In genomic region chr6:88826545-88826944, GRCm38 (mm10) we compare ENCODE assay signal across 8 mouse cellular contexts. TPM values are rescaled to one million over a fixed set of nuclear protein-coding genes. Genes with fewer than 3 reads are reported as not detected.
DNase-seq lines count a peak whose midpoint lies in the region; ATAC-seq lines count a peak whose summit lies in the region.

No protein-coding gene starts in this region.

- intact Hi-C loops in heart, postnatal 14 days (cut with DNase I): loop anchor here (2.0 kb wide), 1 partner anchor 102 kb away; the partner anchor contains the start of gene Mgll

- no peaks in the 10 kb centered on the region for H3K9me3 ChIP-seq in forebrain, embryonic 11.5 days (ENCODE audit: control insufficient read depth, low read length)
- no peaks in the 10 kb centered on the region for H3K9me3 ChIP-seq in limb, embryonic 11.5 days (ENCODE audit: control insufficient read depth, low read length)
- no peaks in the 10 kb centered on the region for H3K9me3 ChIP-seq in midbrain, embryonic 14.5 days (ENCODE audit: control insufficient read depth, low read length)

- H3K9ac ChIP-seq in forebrain, embryonic 11.5 days (ENCODE audit: low read length): no peak overlapping the region
- no peak overlapping the region for H3K9ac ChIP-seq in limb, embryonic 11.5 days (ENCODE audit: low read length)
- H3K9ac ChIP-seq in midbrain, embryonic 14.5 days (replicated peaks; ENCODE audit: low read length): no peak overlapping the region

- DNase-seq in layer of hippocampus, adult 9-11 months: peak; percentile 77
- no peak for DNase-seq in layer of hippocampus, adult 9-10 months (ENCODE audit: low spot score)
- peak; percentile 83 to 89 for DNase-seq in adrenal gland, adult (ENCODE audit: inconsistent age in 2 of 2, low spot score in 1 of 2)
- DNase-seq in forebrain, embryonic 11.5 days (ENCODE audit: low spot score): peak; percentile 78
- DNase-seq in heart, postnatal 14 days: peak; percentile 80 to 81
- peak; percentile 56 for DNase-seq in limb, embryonic 11.5 days (ENCODE audit: low spot score)
- peak; percentile 77 for DNase-seq in midbrain, embryonic 14.5 days

- no peak overlapping the region for H3K4me2 ChIP-seq in forebrain, embryonic 11.5 days (ENCODE audit: low read depth, low read length, severe bottlenecking)
- no peak overlapping the region for H3K4me2 ChIP-seq in limb, embryonic 11.5 days (ENCODE audit: low read depth, severe bottlenecking)
- no peak overlapping the region for H3K4me2 ChIP-seq in midbrain, embryonic 14.5 days (ENCODE audit: low read length)

- peak; percentile 64; the same call in 1 of the 2 replicates for ATAC-seq in forebrain, embryonic 11.5 days (replicated peaks; ENCODE audit: low FRiP score)
- 0 out of 2 replicates have a peak, but pooled peaks have one; percentile 11 for ATAC-seq in limb, embryonic 11.5 days (ENCODE audit: insufficient number of reproducible peaks, low FRiP score, low TSS enrichment, low read depth)
- ATAC-seq in midbrain, embryonic 14.5 days (ENCODE audit: low FRiP score, low TSS enrichment): peak; percentile 52; the same call in 1 of the 2 replicates
- no peak for ATAC-seq in erythroblast, adult 5-6 weeks (replicated peaks; ENCODE audit: low FRiP score, poor library complexity, severe bottlenecking)

- no peaks in the 10 kb centered on the region for H3K4me1 ChIP-seq in forebrain, embryonic 11.5 days (replicated peaks; ENCODE audit: control insufficient read depth, insufficient read depth, low read length)
- no peaks in the 10 kb centered on the region for H3K4me1 ChIP-seq in limb, embryonic 11.5 days (ENCODE audit: control insufficient read depth, insufficient read depth, low read length)
- no peaks in the 10 kb centered on the region for H3K4me1 ChIP-seq in midbrain, embryonic 14.5 days (ENCODE audit: control insufficient read depth, insufficient read depth, low read length)

- no peaks in the 10 kb centered on the region for H3K36me3 ChIP-seq in forebrain, embryonic 11.5 days (ENCODE audit: control insufficient read depth, insufficient read depth, low read length)
- no peaks in the 10 kb centered on the region for H3K36me3 ChIP-seq in limb, embryonic 11.5 days (ENCODE audit: control insufficient read depth, insufficient read depth, low read length)
- no peaks in the 10 kb centered on the region for H3K36me3 ChIP-seq in midbrain, embryonic 14.5 days (ENCODE audit: control insufficient read depth, insufficient read depth, low read length)

- 40% methylated on average over 6 of the region's 6 CpGs for WGBS in forebrain, embryonic 11.5 days
- WGBS in limb, embryonic 11.5 days: 22% methylated on average over 6 of the region's 6 CpGs
- 37% methylated on average over 6 of the region's 6 CpGs for WGBS in midbrain, embryonic 14.5 days

- no peaks in the 10 kb centered on the region for H3K27me3 ChIP-seq in forebrain, embryonic 11.5 days (ENCODE audit: control insufficient read depth, insufficient read depth, low read length)
- H3K27me3 ChIP-seq in limb, embryonic 11.5 days (ENCODE audit: control insufficient read depth, insufficient read depth, low read length): no peaks in the 10 kb centered on the region
- no peaks in the 10 kb centered on the region for H3K27me3 ChIP-seq in midbrain, embryonic 14.5 days (ENCODE audit: control insufficient read depth, insufficient read depth, low read length)

- H3K27ac ChIP-seq in forebrain, embryonic 11.5 days (ENCODE audit: low read depth, low read length): no peak overlapping the region
- no peak overlapping the region for H3K27ac ChIP-seq in limb, embryonic 11.5 days (replicated peaks; ENCODE audit: low read depth, low read length)
- H3K27ac ChIP-seq in midbrain, embryonic 14.5 days (replicated peaks; ENCODE audit: low read depth, low read length): no peak overlapping the region

- H3K4me3 ChIP-seq in forebrain, embryonic 11.5 days (ENCODE audit: low read depth, low read length): no peak overlapping the region
- H3K4me3 ChIP-seq in limb, embryonic 11.5 days (ENCODE audit: low read depth, low read length): no peak overlapping the region
- H3K4me3 ChIP-seq in midbrain, embryonic 14.5 days (replicated peaks; ENCODE audit: low read depth, low read length): no peak overlapping the region

RNA-seq across cellular contexts. Expression of gene Abtb1, which starts 15.2 kb away (rescaled TPM):
- 14.4 and 15.3 TPM in 2 replicates for polyA plus RNA-seq in forebrain, embryonic 11.5 days (2014; fragmentation: Nextera tagmentation; extraction: Ambion mirVana)
- 10 to 100 TPM; 23.4 to 24.3 TPM for total RNA-seq in heart, postnatal 14 days (2021)
- polyA plus RNA-seq in limb, embryonic 11.5 days (2014; fragmentation: Nextera tagmentation; extraction: Ambion mirVana): 19.1 and 19.3 TPM in 2 replicates
- 30.1 and 41.7 TPM in 2 replicates for polyA plus RNA-seq in midbrain, embryonic 14.5 days (2014; fragmentation: Nextera tagmentation; extraction: Ambion mirVana)
- 78.6 and 90.1 TPM in 2 replicates for total RNA-seq in erythroblast, adult 5-6 weeks (2015; ENCODE audit: low replicate concordance)
- 218 and 344 TPM in 2 replicates for total RNA-seq in erythroblast, adult 5-6 weeks (2017; ENCODE audit: low replicate concordance)

RNA-seq across cellular contexts. Expression of gene Podxl2, which starts 48.3 kb away (rescaled TPM):
- 109 and 115 TPM in 2 replicates for polyA plus RNA-seq in forebrain, embryonic 11.5 days (2014; fragmentation: Nextera tagmentation; extraction: Ambion mirVana)
- total RNA-seq in heart, postnatal 14 days (2021): 10 to 100 TPM; 26.7 to 27.4 TPM
- 49.3 and 50.2 TPM in 2 replicates for polyA plus RNA-seq in limb, embryonic 11.5 days (2014; fragmentation: Nextera tagmentation; extraction: Ambion mirVana)
- polyA plus RNA-seq in midbrain, embryonic 14.5 days (2014; fragmentation: Nextera tagmentation; extraction: Ambion mirVana): 525 and 630 TPM in 2 replicates
- not detected in 2 replicates for total RNA-seq in erythroblast, adult 5-6 weeks (2015; ENCODE audit: low replicate concordance)
- not detected in 2 replicates for total RNA-seq in erythroblast, adult 5-6 weeks (2017; ENCODE audit: low replicate concordance)
